Mouse (Mus musculus): Measurements from ENCODE around the gene Bcl11a.

Gene Bcl11a

GRCm38 (mm10) chr11:24162056-24162455 is 84.2 kb downstream of the Bcl11a start:
- no peak for DNase-seq

DNA sequence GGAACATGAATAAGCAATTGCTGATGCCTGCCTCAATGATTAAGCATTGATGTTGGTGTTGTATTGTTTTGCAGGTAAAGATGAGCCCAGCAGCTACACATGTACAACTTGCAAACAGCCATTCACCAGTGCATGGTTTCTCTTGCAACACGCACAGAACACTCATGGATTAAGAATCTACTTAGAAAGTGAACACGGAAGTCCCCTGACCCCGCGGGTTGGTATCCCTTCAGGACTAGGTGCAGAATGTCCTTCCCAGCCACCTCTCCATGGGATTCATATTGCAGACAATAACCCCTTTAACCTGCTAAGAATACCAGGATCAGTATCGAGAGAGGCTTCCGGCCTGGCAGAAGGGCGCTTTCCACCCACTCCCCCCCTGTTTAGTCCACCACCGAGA is 85.2 kb downstream of the Bcl11a start:
- DNase-seq: no peak

- no peak for DNase-seq
Measured at GRCm38 (mm10) chr11:24164065-24164464, 86.2 kb downstream of the Bcl11a start.

DNA sequence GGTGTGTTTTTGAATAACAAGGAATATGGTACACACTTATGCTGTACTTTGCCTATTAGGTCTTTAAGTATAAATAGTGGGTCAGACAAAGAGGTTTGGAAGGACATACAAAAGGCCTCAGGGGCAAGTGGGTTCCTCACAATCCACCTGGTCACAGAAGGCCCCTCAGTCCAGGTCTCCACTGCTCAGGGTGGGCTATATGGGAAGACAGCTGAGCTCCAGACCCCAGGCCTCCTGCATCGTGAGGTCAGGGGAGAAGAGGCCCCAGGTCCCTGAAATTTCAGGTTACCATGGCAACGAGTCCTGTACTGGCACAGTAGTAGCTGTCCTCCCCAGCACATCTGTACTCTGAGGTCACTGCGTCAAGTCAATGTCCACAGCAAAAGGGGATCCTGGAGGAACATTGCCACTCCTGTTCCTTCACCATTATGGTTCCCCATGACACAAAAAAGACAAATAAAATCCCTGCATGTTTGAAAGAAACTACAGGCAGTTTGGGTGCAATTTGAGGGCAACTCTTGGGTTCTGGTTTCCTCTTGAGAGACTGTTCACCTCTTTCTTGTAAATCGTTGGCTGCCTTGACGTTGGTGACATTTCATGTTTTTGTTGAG is 93.9 kb downstream of the Bcl11a start:
- DNase-seq: no peak

DNA sequence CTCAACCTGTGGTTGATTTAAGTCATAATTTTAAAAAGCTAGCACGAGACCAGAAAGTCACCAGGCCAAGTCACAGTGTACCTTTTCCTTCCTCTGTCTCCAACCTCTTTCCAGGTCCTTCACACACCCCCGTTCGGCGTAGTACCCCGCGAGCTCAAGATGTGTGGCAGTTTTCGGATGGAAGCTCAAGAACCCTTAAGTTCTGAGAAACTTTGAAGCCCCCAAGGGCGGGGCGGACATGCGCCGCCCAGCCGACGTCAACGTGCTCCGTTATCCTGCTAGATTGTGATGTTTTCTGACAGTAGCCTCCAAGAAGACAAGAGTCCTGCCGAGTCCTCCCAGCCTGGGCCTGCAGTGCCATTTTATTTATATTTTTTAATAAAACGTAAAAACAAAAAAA is 94.7 kb downstream of the Bcl11a start:
- no peak for DNase-seq

- no peak for DNase-seq
Measured at GRCm38 (mm10) chr11:24174161-24174792, 96.4 kb downstream of the Bcl11a start.

DNA sequence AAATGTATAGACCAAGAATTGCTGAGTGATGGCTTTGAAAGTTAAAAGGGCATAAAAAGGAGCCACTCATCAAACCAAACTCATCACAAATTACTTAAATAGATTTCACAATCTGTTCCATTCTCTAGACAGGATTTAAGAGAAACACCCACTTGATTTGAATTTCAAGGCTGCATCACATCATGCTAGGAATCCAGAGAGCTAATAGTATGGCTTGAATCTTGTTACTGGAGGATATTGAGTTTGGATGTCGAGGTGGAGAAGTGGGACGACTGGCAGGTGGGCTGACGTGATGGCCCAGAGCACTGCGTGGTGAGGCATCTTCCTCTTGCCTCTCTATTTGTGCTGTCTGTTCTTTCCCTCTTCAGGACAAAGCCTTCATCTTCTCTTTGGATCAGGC is 99.6 kb downstream of the Bcl11a start:
- no peak for DNase-seq

- DNase-seq: no peak
Measured at GRCm38 (mm10) chr11:24178823-24179476, 101.1 kb downstream of the Bcl11a start.

DNA sequence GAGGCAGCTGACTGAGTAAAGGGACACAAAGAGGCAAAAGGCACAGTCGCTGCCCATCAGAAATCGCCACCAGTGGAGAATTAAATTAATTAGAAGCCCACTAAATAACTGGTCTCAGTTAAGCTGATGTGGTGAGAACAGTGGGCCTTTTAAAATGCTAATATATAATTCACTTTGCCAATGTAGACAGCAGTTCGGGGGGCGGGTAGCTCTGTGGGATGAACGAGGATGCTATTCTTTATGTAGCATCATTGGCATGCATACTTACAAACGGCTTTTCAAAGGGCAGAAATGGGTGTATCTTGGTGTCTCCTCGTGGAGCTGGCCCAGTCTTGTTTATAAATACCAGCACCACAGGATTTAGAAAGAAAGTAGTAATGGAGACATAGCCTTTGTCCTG is 102.2 kb downstream of the Bcl11a start:
- DNase-seq: no peak

DNA sequence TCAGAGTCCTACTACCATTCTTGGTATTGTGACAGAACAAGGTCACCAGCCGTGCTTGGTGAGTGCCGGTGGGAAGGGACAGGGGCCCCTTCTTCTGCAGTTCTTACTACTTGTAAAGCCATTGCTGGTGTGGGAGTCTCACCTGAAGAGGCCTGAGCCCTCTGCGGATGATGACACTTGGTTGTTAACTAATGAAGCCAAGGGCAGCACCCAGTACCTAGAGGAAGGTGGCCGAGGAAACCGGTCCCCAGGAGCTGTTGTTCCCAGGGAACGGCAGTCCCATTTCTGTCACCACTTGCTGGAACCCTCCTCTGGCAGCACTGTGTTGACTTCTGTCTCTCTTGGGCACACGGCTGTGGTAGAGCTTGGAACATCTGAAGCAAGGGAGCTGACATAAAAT is 105.6 kb downstream of the Bcl11a start:
- no peak for DNase-seq

- DNase-seq: no peak
Measured at GRCm38 (mm10) chr11:24184932-24185331, 107.1 kb downstream of the Bcl11a start.

- no peak for DNase-seq
Measured at GRCm38 (mm10) chr11:24190411-24190810, 112.6 kb downstream of the Bcl11a start.

DNA sequence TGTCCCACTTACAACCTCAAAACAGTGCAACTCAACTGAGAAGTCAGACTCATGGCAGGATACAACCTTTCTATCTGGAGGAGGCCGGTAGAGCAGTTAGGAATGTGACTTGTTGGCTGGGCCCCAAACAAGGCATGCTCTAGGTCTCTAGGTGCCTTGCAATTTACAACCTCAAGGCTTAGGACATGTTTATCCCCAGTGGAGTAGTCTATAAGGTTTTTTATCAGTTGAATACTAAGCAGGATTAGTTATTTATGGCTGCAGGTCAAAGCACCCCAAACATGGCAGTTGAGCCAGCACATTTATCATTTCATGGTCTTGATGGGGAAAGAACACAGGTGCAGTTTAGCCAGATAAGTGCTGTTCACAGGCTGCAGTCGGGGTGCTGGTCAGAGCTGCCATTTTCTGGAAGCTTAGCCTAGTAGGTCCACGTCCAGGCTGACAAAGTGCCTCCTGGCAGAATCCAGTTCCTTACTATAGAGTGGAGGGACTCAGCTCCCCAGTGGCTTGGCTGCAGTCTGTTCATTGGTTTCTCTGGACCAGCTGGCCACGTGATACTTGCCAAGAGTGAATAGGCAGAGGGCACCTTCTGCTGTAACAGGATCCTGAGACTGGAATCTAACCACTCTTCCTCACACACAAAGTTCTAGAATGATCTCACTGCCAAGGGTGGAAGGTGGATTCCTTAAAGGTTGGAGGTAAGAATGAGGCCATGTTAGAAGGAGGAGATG is 118.8 kb downstream of the Bcl11a start:
- DNase-seq: no peak

- no peak for DNase-seq
Measured at GRCm38 (mm10) chr11:24197424-24197823, 119.6 kb downstream of the Bcl11a start.

DNA sequence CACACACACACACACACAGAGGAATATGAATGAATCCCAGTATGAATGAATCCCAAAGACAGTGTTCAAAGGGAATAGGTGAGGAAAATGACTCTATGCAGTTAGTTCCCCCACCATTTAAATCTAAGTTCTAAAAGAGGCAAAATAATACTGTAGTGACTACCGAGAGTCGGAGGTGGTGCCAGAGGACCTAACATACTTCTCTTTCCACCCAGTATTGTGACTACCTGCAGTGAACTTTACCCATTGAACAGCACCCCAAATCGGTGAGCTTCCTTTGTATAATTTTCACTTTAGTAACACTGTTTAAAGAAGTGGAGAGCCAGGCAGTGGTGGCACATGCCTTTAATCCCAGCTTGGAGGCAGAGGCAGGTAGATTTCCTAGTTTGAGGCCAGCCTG is 121.7 kb downstream of the Bcl11a start:
- no peak for DNase-seq

GRCm38 (mm10) chr11:24200310-24200709 is 122.5 kb downstream of the Bcl11a start:
- no peak for DNase-seq

DNA sequence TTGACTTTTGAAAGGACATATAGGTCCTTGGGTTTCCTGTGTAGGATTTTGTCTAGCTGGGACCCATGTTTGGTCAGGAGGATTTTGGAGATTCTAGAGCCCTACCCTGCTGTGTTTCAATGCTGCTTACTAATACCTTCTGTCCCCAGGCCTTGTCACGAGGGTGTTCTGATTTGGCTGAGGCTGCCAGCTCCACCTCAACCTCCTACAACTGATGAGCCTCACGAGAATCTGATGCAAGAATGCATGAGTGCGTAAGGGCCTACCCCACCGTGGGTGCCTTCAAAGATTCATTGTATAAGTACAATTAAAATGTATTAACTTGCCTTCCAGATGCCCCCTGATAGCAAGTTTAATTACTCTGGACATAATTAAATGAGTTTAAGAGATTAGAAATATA is 123.4 kb downstream of the Bcl11a start:
- DNase-seq: no peak

DNA sequence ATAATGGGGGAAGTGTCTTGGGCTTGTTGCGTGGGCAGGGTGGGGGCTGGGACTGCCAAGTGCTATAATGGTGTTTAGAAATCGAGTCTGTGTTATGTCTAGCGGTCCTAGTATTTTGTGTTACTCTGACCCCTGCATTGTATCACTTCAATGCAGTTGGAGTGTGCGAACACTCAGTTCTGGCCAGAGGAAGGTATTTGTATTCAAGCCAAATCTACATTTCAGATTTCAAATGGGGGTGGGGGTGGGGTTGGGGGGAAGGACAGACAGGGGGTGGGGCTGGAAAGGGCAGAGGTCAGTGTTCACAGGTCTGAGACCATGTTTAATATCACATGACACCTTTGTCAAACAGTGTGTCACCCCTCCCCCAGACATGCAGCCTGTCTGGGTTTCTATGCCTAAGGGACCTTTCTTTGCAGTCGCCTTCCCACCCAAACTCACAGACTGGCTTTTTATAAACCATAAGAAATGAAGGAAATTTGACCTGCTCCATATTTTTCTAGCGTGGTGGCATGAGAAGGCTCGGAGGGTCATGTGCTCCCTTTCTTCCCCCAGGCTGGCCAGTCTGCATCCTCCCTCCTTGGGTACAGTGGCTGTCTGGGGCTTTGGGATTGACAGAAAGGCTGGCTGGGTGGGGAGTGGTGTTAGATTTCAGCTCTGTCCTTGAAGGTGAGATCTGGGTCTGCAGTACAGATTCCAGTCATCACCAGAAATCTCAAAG is 124.9 kb downstream of the Bcl11a start:
- DNase-seq: no peak

GRCm38 (mm10) chr11:24203489-24203888 is 125.6 kb downstream of the Bcl11a start:
- no peak for DNase-seq

- no peak for DNase-seq
Measured at GRCm38 (mm10) chr11:24208951-24209351, 131.1 kb downstream of the Bcl11a start.

DNA sequence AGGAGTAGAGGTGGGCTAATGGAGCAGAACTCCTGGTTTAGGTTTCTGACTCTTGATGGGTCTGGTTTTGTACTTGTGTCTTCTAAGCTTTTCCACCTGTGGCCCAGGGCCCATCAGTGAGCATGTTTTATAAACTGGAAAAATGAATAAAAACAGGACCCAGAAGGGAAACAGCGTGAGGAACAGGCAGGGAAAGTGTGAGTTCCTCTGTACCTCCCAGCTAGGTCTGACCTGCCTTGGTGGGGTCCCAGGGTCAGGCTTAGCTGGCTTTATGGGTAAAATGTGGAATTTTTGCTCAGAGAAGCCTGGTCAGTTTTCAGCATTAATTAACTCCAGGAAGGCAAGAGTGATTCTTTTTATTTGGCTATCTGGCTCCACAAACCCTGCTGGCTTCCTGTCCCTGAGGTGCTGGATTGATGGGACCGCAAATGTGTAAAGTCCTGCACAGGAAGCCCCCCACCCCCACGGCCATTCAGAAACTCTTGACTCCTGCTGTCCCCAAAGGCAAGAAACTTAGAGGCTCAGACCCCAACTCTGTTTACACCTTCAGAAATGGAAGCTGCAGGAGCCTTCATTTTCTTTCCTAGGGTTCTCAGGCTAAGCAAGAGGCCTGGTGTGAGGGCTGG is 136.8 kb downstream of the Bcl11a start:
- DNase-seq: no peak

DNA sequence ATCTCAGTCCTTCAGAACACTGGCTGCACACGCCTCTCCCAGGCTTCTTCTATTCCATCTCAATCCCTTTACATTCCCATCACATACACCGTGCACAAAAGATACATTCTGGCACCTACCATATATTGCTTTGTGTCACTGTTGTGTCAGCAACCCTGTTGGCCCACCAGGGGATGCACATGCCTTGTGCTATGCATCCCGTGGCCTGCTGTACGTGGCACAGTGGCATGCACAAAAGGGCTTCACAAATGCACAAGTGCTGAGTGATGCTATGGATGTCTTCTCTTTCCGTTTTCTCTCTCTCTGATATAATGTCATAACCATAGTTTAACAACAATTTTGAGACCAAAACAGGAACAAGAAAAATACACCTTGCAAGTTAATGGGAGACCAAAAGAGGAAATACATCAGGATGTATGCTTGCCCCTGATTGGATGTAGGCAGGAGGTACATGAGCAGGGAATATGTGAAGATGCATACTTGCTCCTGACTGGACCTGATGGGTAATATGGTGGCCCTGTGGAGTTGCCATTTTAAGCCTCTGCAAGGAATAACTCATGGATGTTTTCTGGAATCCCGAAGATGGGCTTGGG is 140.0 kb downstream of the Bcl11a start:
- DNase-seq: no peak
